32 mouse cellular contexts compared by ENCODE assay signal in the genomic region with DNA sequence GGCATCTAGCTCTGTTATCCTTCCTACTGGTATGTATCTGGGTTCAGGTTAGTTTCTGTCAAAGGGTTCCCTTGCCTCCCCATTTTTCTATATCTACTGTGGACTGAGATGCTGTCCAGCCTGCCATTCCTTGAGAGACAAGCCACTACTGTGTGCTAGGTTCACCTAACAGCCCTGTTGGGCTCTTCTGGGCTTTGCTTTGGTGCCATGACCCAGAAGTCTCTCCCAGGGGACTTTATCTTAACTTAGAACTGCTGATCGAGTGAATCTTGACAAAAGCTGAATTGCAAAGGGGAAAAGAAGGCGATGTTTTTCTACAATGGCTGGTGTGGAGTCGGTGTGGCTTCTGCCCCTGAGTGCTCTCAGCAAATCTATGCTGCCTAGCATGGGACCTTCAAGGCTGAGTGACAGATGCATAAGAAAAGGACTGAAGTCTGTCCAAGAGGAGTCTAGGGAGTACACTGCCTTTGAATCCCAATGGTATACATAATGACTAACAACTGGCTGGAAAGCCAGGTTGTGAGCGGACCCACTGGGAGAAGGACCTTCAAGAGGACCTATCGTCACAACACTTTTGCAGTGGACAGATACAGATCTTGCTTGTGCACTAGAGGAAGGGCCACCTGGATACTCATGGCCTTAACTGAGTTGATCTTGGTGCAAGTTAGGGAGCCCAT. TPM values are rescaled to one million over a fixed set of nuclear protein-coding genes. Genes with fewer than 3 reads are reported as not detected.
A peak's percentile ranks its signal among the peaks of the same experiment; 100 is the strongest.
DNase-seq lines count a peak whose midpoint lies in the region; ATAC-seq and TF ChIP-seq lines count a peak whose summit lies in the region.
"Had no signal": no experiment of that assay in that cellular context is flagged by ENCODE, and none has a peak within 500 bp of the region (broad histone marks: within the 10 kb centered on the region; RNA-seq: fewer than 3 reads in every experiment).

No protein-coding gene starts in this region.

- no peak overlapping the region for H3K4me3 ChIP-seq in liver, embryonic 11.5 days (ENCODE audit: low read depth, low read length)
- no peak overlapping the region for H3K4me3 ChIP-seq in MEL (ENCODE audit: control insufficient read depth in 1 of 2, insufficient read depth in 1 of 2, low read depth in 2 of 2, low read length in 2 of 2)
- peak overlapping the region; percentile 2; the same call in 1 of the 2 replicates for H3K4me3 ChIP-seq in liver, embryonic 13.5 days (replicated peaks)
- no peak overlapping the region for H3K4me3 ChIP-seq in hindbrain, postnatal 0 days (ENCODE audit: low read length)
- H3K4me3 ChIP-seq: embryonic facial prominence, embryonic 12.5 days; forebrain, embryonic 10.5 days; forebrain, embryonic 15.5 days; kidney, embryonic 15.5 days; left cerebral cortex, adult 2 months; limb, embryonic 13.5 days; neural tube, embryonic 13.5 days had no signal

- TF ChIP-seq CTCF in MEL (IDR thresholded peaks at IDR 0.05 in 2 of 3, conservative IDR thresholded peaks at IDR 0.05 in 1 of 3; ENCODE audit: control insufficient read depth in 1 of 3, insufficient read depth in 1 of 3, low read depth in 2 of 3, low read length in 3 of 3, poor library complexity in 1 of 3, severe bottlenecking in 1 of 3): no peak
- no peak for TF ChIP-seq CTCF in hindbrain, postnatal 0 days (IDR thresholded peaks at IDR 0.05; ENCODE audit: low read depth)

- H3K27ac ChIP-seq in liver, embryonic 11.5 days (ENCODE audit: low read depth, low read length): peak overlapping the region; percentile 56
- no peak overlapping the region for H3K27ac ChIP-seq in MEL (ENCODE audit: control insufficient read depth, low read depth, low read length)
- peak overlapping the region; percentile 85 for H3K27ac ChIP-seq in liver, embryonic 13.5 days
- H3K27ac ChIP-seq in hindbrain, postnatal 0 days: no peak overlapping the region
- H3K27ac ChIP-seq: embryonic facial prominence, embryonic 12.5 days; forebrain, embryonic 10.5 days; forebrain, embryonic 15.5 days; hindbrain, embryonic 14.5 days; kidney, embryonic 15.5 days; left cerebral cortex, adult 2 months; limb, embryonic 13.5 days; neural tube, embryonic 13.5 days had no signal

- H3K36me3 ChIP-seq in liver, embryonic 11.5 days (ENCODE audit: control insufficient read depth, insufficient read depth, low read length): peaks cover 25% of the 10 kb centered on the region
- H3K36me3 ChIP-seq in MEL (ENCODE audit: control insufficient read depth in 1 of 2, insufficient read depth in 2 of 2, low read length in 2 of 2): peaks cover 3 to 18% of the 10 kb centered on the region in 2 experiments
- H3K36me3 ChIP-seq in liver, embryonic 13.5 days: peaks cover 60% of the 10 kb centered on the region
- no peaks in the 10 kb centered on the region for H3K36me3 ChIP-seq in hindbrain, postnatal 0 days (ENCODE audit: insufficient read depth, low read length)

- no peak for TF ChIP-seq EP300 in MEL (IDR thresholded peaks at IDR 0.05; ENCODE audit: low read depth in 1 of 2, low read length in 2 of 2)

- DNase-seq in liver, embryonic 11.5 days (ENCODE audit: low spot score): no peak
- no peak for DNase-seq in liver
- peak; percentile 40 for DNase-seq in MEL (ENCODE audit: low read depth, low spot score)
- DNase-seq in liver, embryonic 13.5 days: no peak
- DNase-seq in left cerebral cortex, adult 9 months (ENCODE audit: low spot score in 2 of 2): no peak
- no peak for DNase-seq in hindbrain, postnatal 0 days (ENCODE audit: low spot score)
- no peak for DNase-seq in embryo, embryonic 11 days
- DNase-seq: adrenal gland, adult 8-10 months; cerebellum, adult 8-10 months; cerebellum, postnatal 25 days; gastrocnemius, postnatal 36 days; heart, adult 18-20 months; heart, postnatal 10 days; kidney, adult 18-20 months; kidney, postnatal 25 days; lung, embryonic 14.5 days; lung, postnatal 14 days had no signal

- H3K9me3 ChIP-seq in liver, embryonic 11.5 days (ENCODE audit: control insufficient read depth, low read length): no peaks in the 10 kb centered on the region
- H3K9me3 ChIP-seq in MEL (replicated peaks; ENCODE audit: insufficient read depth, low read length): no peaks in the 10 kb centered on the region
- no peaks in the 10 kb centered on the region for H3K9me3 ChIP-seq in liver, embryonic 13.5 days (replicated peaks)
- no peaks in the 10 kb centered on the region for H3K9me3 ChIP-seq in hindbrain, postnatal 0 days (ENCODE audit: low read length)
- H3K9me3 ChIP-seq: embryonic facial prominence, embryonic 12.5 days; forebrain, embryonic 10.5 days; forebrain, embryonic 15.5 days; G1E; kidney, embryonic 15.5 days; limb, embryonic 13.5 days; neural tube, embryonic 13.5 days had no signal

- H3K4me2 ChIP-seq in liver, embryonic 11.5 days: no peak overlapping the region; the same call in 1 of the 2 replicates
- H3K4me2 ChIP-seq in liver, embryonic 13.5 days: peak overlapping the region; percentile 43
- no peak overlapping the region for H3K4me2 ChIP-seq in hindbrain, postnatal 0 days (ENCODE audit: low read depth, low read length)
- H3K4me2 ChIP-seq: embryonic facial prominence, embryonic 12.5 days; forebrain, embryonic 15.5 days; heart, embryonic 11.5 days; hindbrain, embryonic 14.5 days; kidney, embryonic 15.5 days; limb, embryonic 13.5 days; lung, embryonic 14.5 days; midbrain, embryonic 11.5 days; neural tube, embryonic 13.5 days had no signal

- no peaks in the 10 kb centered on the region for H3K27me3 ChIP-seq in liver, embryonic 11.5 days (replicated peaks; ENCODE audit: control insufficient read depth, insufficient read depth, low read length)
- no peaks in the 10 kb centered on the region for H3K27me3 ChIP-seq in MEL (ENCODE audit: control insufficient read depth in 1 of 2, insufficient read depth in 2 of 2, low read length in 2 of 2)
- no peaks in the 10 kb centered on the region for H3K27me3 ChIP-seq in liver, embryonic 13.5 days
- no peaks in the 10 kb centered on the region for H3K27me3 ChIP-seq in hindbrain, postnatal 0 days (ENCODE audit: insufficient read depth, low read length)
- H3K27me3 ChIP-seq: embryonic facial prominence, embryonic 12.5 days; forebrain, embryonic 15.5 days; kidney, embryonic 15.5 days; limb, embryonic 13.5 days; neural tube, embryonic 13.5 days had no signal

- H3K9ac ChIP-seq in liver, embryonic 11.5 days (ENCODE audit: low read depth, low read length): peak overlapping the region; percentile 8; the same call in 1 of the 2 replicates
- no peak overlapping the region for H3K9ac ChIP-seq in MEL (ENCODE audit: control insufficient read depth, low read depth, low read length, poor library complexity, severe bottlenecking)
- H3K9ac ChIP-seq in liver, embryonic 13.5 days: peak overlapping the region; percentile 38
- H3K9ac ChIP-seq in hindbrain, postnatal 0 days (replicated peaks; ENCODE audit: low read length): no peak overlapping the region
- H3K9ac ChIP-seq: embryonic facial prominence, embryonic 12.5 days; forebrain, embryonic 15.5 days; hindbrain, embryonic 14.5 days; kidney, embryonic 15.5 days; limb, embryonic 13.5 days; lung, embryonic 14.5 days; neural tube, embryonic 13.5 days had no signal

- peaks cover 35% of the 10 kb centered on the region for H3K4me1 ChIP-seq in liver, embryonic 11.5 days (replicated peaks; ENCODE audit: control insufficient read depth, insufficient read depth, low read length)
- H3K4me1 ChIP-seq in MEL (ENCODE audit: control insufficient read depth in 1 of 2, insufficient read depth in 2 of 2, low read length in 2 of 2): peaks cover 3 to 9% of the 10 kb centered on the region in 2 experiments; a peak in 3 of 4 replicates
- peaks cover 77% of the 10 kb centered on the region for H3K4me1 ChIP-seq in liver, embryonic 13.5 days (replicated peaks)
- H3K4me1 ChIP-seq in hindbrain, postnatal 0 days (ENCODE audit: insufficient read depth, low read length): no peaks in the 10 kb centered on the region

- 60% methylated on average over 5 of the region's 5 CpGs for WGBS in liver, embryonic 11.5 days
- WGBS in liver, embryonic 13.5 days (ENCODE audit: insufficient replicate concordance): 46% methylated on average over 5 of the region's 5 CpGs
- 71% methylated on average over 5 of the region's 5 CpGs for WGBS in hindbrain, postnatal 0 days

- no peak for TF ChIP-seq RAD21 in MEL (IDR thresholded peaks at IDR 0.05; ENCODE audit: low read depth, low read length)

- peak in 1 of 2 experiments; percentile 51; a peak in 2 of 4 replicates for TF ChIP-seq POLR2A in MEL (IDR thresholded peaks at IDR 0.05; ENCODE audit: control insufficient read depth in 1 of 2, insufficient read depth in 1 of 2, low read depth in 1 of 2, low read length in 2 of 2, poor library complexity in 1 of 2)

- ATAC-seq in liver, embryonic 11.5 days (replicated peaks; ENCODE audit: low FRiP score): peak; percentile 23; the same call in 1 of the 2 replicates
- ATAC-seq in liver, embryonic 13.5 days (ENCODE audit: low read depth): peak; percentile 4
- 0 out of 2 replicates have a peak, but pooled peaks have one; percentile 1 for ATAC-seq in megakaryocyte-erythroid progenitor cell, adult 5-6 weeks (replicated peaks; ENCODE audit: low FRiP score, low TSS enrichment, poor library complexity, severe bottlenecking)
- no peak for ATAC-seq in hindbrain, postnatal 0 days
- ATAC-seq: activated CD4-positive, CD25-positive, alpha-beta regulatory T cell, adult 4 months; forebrain, embryonic 15.5 days; inflammation-experienced regulatory T-cells, adult 6 months had no signal

- peaks cover 8% of the 10 kb centered on the region for H3K79me2 ChIP-seq in MEL (ENCODE audit: control insufficient read depth, insufficient read depth, low read length, poor library complexity)

RNA-seq across cellular contexts. Expression of a gene that starts 6.7 kb away (rescaled TPM):
- polyA plus RNA-seq in liver, embryonic 11.5 days (2014; fragmentation: Nextera tagmentation; extraction: Ambion mirVana): 422 and 475 TPM in 2 replicates
- 81.2 and 88.2 TPM in 2 replicates for total RNA-seq in MEL (2012; rRNA removed)
- polyA plus RNA-seq in MEL (2012; ENCODE audit: insufficient read depth in 1 of 2, insufficient read length in 2 of 2, low read depth in 1 of 2, low replicate concordance in 2 of 2, missing spikeins in 1 of 2): 100 to 1,000 TPM; 127 to 158 TPM
- polyA plus RNA-seq in liver, embryonic 13.5 days (2015; fragmentation: Nextera tagmentation; extraction: Ambion mirVana): 586 and 708 TPM in 2 replicates
- total RNA-seq in megakaryocyte-erythroid progenitor cell, adult 5-6 weeks (2014; fragmentation: Nextera tagmentation): 188 and 245 TPM in 2 replicates
- 98.3 and 173 TPM in 2 replicates for total RNA-seq in megakaryocyte-erythroid progenitor cell, adult 5-6 weeks (2017)
- 23.4 TPM in 2 replicates for total RNA-seq in hindbrain, postnatal 0 days (2014; rRNA removed)
- 53.4 and 61.1 TPM in 2 replicates for polyA plus RNA-seq in hindbrain, postnatal 0 days (2015; fragmentation: Nextera tagmentation; extraction: Ambion mirVana)

RNA-seq across cellular contexts. Expression of a gene that starts 33.1 kb away (rescaled TPM):
- 0.49 and 1.1 TPM in 2 replicates for polyA plus RNA-seq in liver, embryonic 11.5 days (2014; fragmentation: Nextera tagmentation; extraction: Ambion mirVana)
- total RNA-seq in MEL (2012; rRNA removed): not detected in 2 replicates
- not detected for polyA plus RNA-seq in MEL (2012; ENCODE audit: insufficient read depth in 1 of 2, insufficient read length in 2 of 2, low read depth in 1 of 2, low replicate concordance in 2 of 2, missing spikeins in 1 of 2)
- polyA plus RNA-seq in liver, embryonic 13.5 days (2015; fragmentation: Nextera tagmentation; extraction: Ambion mirVana): 0.38 and 0.50 TPM in 2 replicates
- total RNA-seq in megakaryocyte-erythroid progenitor cell, adult 5-6 weeks (2014; fragmentation: Nextera tagmentation): not detected in 2 replicates
- total RNA-seq in megakaryocyte-erythroid progenitor cell, adult 5-6 weeks (2017): not detected in 2 replicates
- 3.9 and 5.5 TPM in 2 replicates for total RNA-seq in hindbrain, postnatal 0 days (2014; rRNA removed)
- 1.4 and 1.7 TPM in 2 replicates for polyA plus RNA-seq in hindbrain, postnatal 0 days (2015; fragmentation: Nextera tagmentation; extraction: Ambion mirVana)
- total RNA-seq: G1E; hematopoietic stem cell, adult 5-6 weeks had no signal
- polyA plus RNA-seq: G1E; inflammation-experienced regulatory T-cells, adult 6 months had no signal

Comparison
In these comparisons a context has a peak if more than half of its experiments do, and no peak if none do; other contexts are left out.
1. H3K27ac ChIP-seq: peak in liver, embryonic 11.5 days (single experiment) and liver, embryonic 13.5 days (single experiment); none in MEL (single experiment) and hindbrain, postnatal 0 days (single experiment).
2. H3K9ac ChIP-seq: peak in liver, embryonic 11.5 days (single experiment) and liver, embryonic 13.5 days (single experiment); none in MEL (single experiment) and hindbrain, postnatal 0 days (single experiment).